Mouse (Mus musculus) lung, postnatal 0 days (tissue): ENCODE measurements around the gene Dcaf8.

Source experiments
- CTCF ChIP-seq: IDR thresholded peaks from 2 replicates; pipeline ENCODE4 v1.5.1; 2016; ENCODE audit warnings: antibody characterized with exemption, mild to moderate bottlenecking
- EP300 ChIP-seq: IDR thresholded peaks from 2 replicates; pipeline ENCODE4 v1.6.1; 2016; ENCODE audit warnings: antibody characterized with exemption, mild to moderate bottlenecking, control low read depth

GRCm38 (mm10) chr1:172186401-172187289, 38.8 kb downstream of the Dcaf8 start:
- TF ChIP-seq CTCF = peak; percentile 50
- TF ChIP-seq EP300 = no peak
